In the genomic region with DNA sequence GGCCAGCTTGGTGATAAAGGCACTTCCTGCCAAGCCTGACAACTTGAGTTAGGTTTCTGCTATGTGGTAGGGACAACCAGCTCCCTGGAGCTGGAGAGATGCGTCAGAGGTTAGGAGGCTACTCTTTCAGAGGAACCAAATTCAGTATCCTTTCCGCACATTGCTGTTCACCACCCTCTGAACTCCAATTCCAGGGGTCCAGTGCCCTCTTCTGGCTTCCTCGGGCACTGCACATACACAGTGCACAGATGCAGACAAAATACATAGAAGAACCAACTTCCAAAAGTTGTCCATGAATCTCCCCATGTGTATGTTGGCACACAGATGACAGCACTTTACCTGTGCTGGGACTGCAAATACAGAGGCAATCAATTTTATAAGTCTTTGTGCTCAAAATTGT, we compare ENCODE assay signal across 8 mouse cellular contexts. TPM values are rescaled to one million over a fixed set of nuclear protein-coding genes. Genes with fewer than 3 reads are reported as not detected.
DNase-seq lines count a peak whose midpoint lies in the region; ATAC-seq and TF ChIP-seq lines count a peak whose summit lies in the region.

No protein-coding gene starts in this region.

- DNase-seq in cerebellum, adult 11 months = peak; percentile 34
- no peak for DNase-seq in cerebellum, adult 9-11 months
- DNase-seq in neural tube, embryonic 10.5 days (ENCODE audit: extremely low spot score, low spot score) = peak; percentile 42
- DNase-seq in c-Kit-positive CD71-positive TER-119-negative erythroid progenitor cells, embryonic 14.5 days (ENCODE audit: low read depth) = peak; percentile 58
- peak; percentile 79 for DNase-seq in liver, postnatal 0 days
- peak; percentile 14 to 59 for DNase-seq in spleen, adult 2 months (ENCODE audit: low read depth in 1 of 2, low spot score in 2 of 2)

- no peaks in the 10 kb centered on the region for H3K27me3 ChIP-seq in neural tube, embryonic 15.5 days (replicated peaks)
- no peaks in the 10 kb centered on the region for H3K27me3 ChIP-seq in liver, postnatal 0 days (ENCODE audit: insufficient read depth, low read length)
- H3K27me3 ChIP-seq in spleen, adult 2 months (ENCODE audit: control insufficient read depth, insufficient read depth, low read length) = no peaks in the 10 kb centered on the region

- H3K9me3 ChIP-seq in neural tube, embryonic 15.5 days (replicated peaks) = no peaks in the 10 kb centered on the region
- no peaks in the 10 kb centered on the region for H3K9me3 ChIP-seq in liver, postnatal 0 days (ENCODE audit: low read length)

- TF ChIP-seq EP300 in liver, postnatal 0 days (IDR thresholded peaks at IDR 0.05; ENCODE audit: low read depth) = no peak

- no peaks in the 10 kb centered on the region for H3K4me1 ChIP-seq in neural tube, embryonic 15.5 days
- no peaks in the 10 kb centered on the region for H3K4me1 ChIP-seq in liver, postnatal 0 days (ENCODE audit: insufficient read depth)
- H3K4me1 ChIP-seq in spleen, adult 2 months (ENCODE audit: control insufficient read depth, insufficient read depth, insufficient read length) = no peaks in the 10 kb centered on the region

- H3K36me3 ChIP-seq in neural tube, embryonic 15.5 days = peaks cover 18% of the 10 kb centered on the region
- H3K36me3 ChIP-seq in liver, postnatal 0 days (replicated peaks; ENCODE audit: insufficient read depth, low read length) = no peaks in the 10 kb centered on the region
- no peaks in the 10 kb centered on the region for H3K36me3 ChIP-seq in spleen, adult 2 months (ENCODE audit: control insufficient read depth, insufficient read depth, low read length)

- no peak overlapping the region for H3K9ac ChIP-seq in neural tube, embryonic 15.5 days (replicated peaks)
- no peak overlapping the region for H3K9ac ChIP-seq in liver, postnatal 0 days (replicated peaks)

- no peak for TF ChIP-seq POLR2A in spleen, adult 2 months (IDR thresholded peaks at IDR 0.05; ENCODE audit: low read depth, low read length)

- no peak overlapping the region for H3K4me3 ChIP-seq in neural tube, embryonic 15.5 days (replicated peaks)
- H3K4me3 ChIP-seq in liver, postnatal 0 days (ENCODE audit: low read depth, low read length) = no peak overlapping the region
- no peak overlapping the region for H3K4me3 ChIP-seq in spleen, adult 2 months (ENCODE audit: extremely low read depth, insufficient read depth, insufficient read length)

- no peak overlapping the region for H3K4me2 ChIP-seq in neural tube, embryonic 15.5 days
- no peak overlapping the region for H3K4me2 ChIP-seq in liver, postnatal 0 days (ENCODE audit: low read depth, low read length)

- ATAC-seq in neural tube, embryonic 15.5 days (ENCODE audit: low FRiP score) = no peak
- peak; percentile 90 for ATAC-seq in granulocyte monocyte progenitor cell, adult 5-6 weeks (replicated peaks; ENCODE audit: poor library complexity, severe bottlenecking)
- ATAC-seq in liver, postnatal 0 days = peak; percentile 82

- 59% methylated on average over 3 of the region's 3 CpGs for WGBS in neural tube, embryonic 15.5 days
- WGBS in liver, postnatal 0 days (ENCODE audit: insufficient replicate concordance) = 29% methylated on average over 3 of the region's 3 CpGs
- WGBS in spleen, adult 2 months = 23% methylated on average over 3 of the region's 3 CpGs

- no peak overlapping the region for H3K27ac ChIP-seq in neural tube, embryonic 15.5 days (replicated peaks)
- H3K27ac ChIP-seq in liver, postnatal 0 days (ENCODE audit: low read depth) = no peak overlapping the region
- H3K27ac ChIP-seq in spleen, adult 2 months (ENCODE audit: insufficient read depth, low read length) = no peak overlapping the region

- peak; percentile 91 for TF ChIP-seq CTCF in liver, postnatal 0 days (IDR thresholded peaks at IDR 0.05; ENCODE audit: low read depth)
- TF ChIP-seq CTCF in spleen, adult 2 months (IDR thresholded peaks at IDR 0.05; ENCODE audit: extremely low read depth, insufficient read depth, insufficient read length, insufficient replicate concordance) = peak; percentile 72; the same call in 1 of the 2 replicates

RNA-seq across cellular contexts. Expression of gene Rit1, which starts 22.0 kb away (rescaled TPM):
- polyA plus RNA-seq in neural tube, embryonic 15.5 days (2015; fragmentation: Nextera tagmentation; extraction: Ambion mirVana) = 58.7 and 67.5 TPM in 2 replicates
- 17.5 and 20.5 TPM in 2 replicates for total RNA-seq in granulocyte monocyte progenitor cell, adult 5-6 weeks (2014; fragmentation: Nextera tagmentation)
- 20.0 and 26.5 TPM in 2 replicates for total RNA-seq in granulocyte monocyte progenitor cell, adult 5-6 weeks (2017)
- polyA plus RNA-seq in liver, postnatal 0 days (2015; fragmentation: Nextera tagmentation; extraction: Ambion mirVana) = 25.6 and 26.3 TPM in 2 replicates
- polyA plus RNA-seq in spleen, adult 2 months (2012; rRNA removed) = 28.3 and 32.9 TPM in 2 replicates

RNA-seq across cellular contexts. Expression of gene Syt11, which starts 36.3 kb away (rescaled TPM):
- polyA plus RNA-seq in neural tube, embryonic 15.5 days (2015; fragmentation: Nextera tagmentation; extraction: Ambion mirVana) = 207 and 237 TPM in 2 replicates
- 0.19 and 0.62 TPM in 2 replicates for total RNA-seq in granulocyte monocyte progenitor cell, adult 5-6 weeks (2014; fragmentation: Nextera tagmentation)
- 0.65 and 1.1 TPM in 2 replicates for total RNA-seq in granulocyte monocyte progenitor cell, adult 5-6 weeks (2017)
- polyA plus RNA-seq in liver, postnatal 0 days (2015; fragmentation: Nextera tagmentation; extraction: Ambion mirVana) = 0.36 and 0.51 TPM in 2 replicates
- polyA plus RNA-seq in spleen, adult 2 months (2012; rRNA removed) = 3.6 and 5.0 TPM in 2 replicates

RNA-seq across cellular contexts. Expression of gene Khdc4, which starts 53.0 kb away (rescaled TPM):
- 85.9 and 87.4 TPM in 2 replicates for polyA plus RNA-seq in neural tube, embryonic 15.5 days (2015; fragmentation: Nextera tagmentation; extraction: Ambion mirVana)
- 57.4 and 68.2 TPM in 2 replicates for total RNA-seq in granulocyte monocyte progenitor cell, adult 5-6 weeks (2014; fragmentation: Nextera tagmentation)
- 35.4 and 49.3 TPM in 2 replicates for total RNA-seq in granulocyte monocyte progenitor cell, adult 5-6 weeks (2017)
- 18.8 and 19.8 TPM in 2 replicates for polyA plus RNA-seq in liver, postnatal 0 days (2015; fragmentation: Nextera tagmentation; extraction: Ambion mirVana)
- 36.0 and 40.5 TPM in 2 replicates for polyA plus RNA-seq in spleen, adult 2 months (2012; rRNA removed)

Comparison
In these comparisons a context has a peak if more than half of its experiments do, and no peak if none do; other contexts are left out.
1. RNA of gene Syt11, which starts 36.3 kb away (polyA plus RNA-seq): 207 to 237 TPM in neural tube, embryonic 15.5 days; 3.6 to 5.0 TPM in spleen, adult 2 months and 0.36 to 0.51 TPM in liver, postnatal 0 days; every median in the first group is over 10 times any median in the second.